Mouse (Mus musculus) embryonic facial prominence, embryonic 15.5 days (tissue): ENCODE results near the gene Nup188. TPM values are rescaled to one million over a fixed set of nuclear protein-coding genes. Genes with fewer than 3 reads are reported as not detected.

Experiments used
- ATAC-seq: fragments of 200-750 bp; cut with Nextera tagmentation; 2 replicates; pipeline ENCODE4 v1.8.0; 2017; ENCODE audit warnings: low read depth, moderate TSS enrichment; ENCODE audit not compliant: insufficient number of reproducible peaks, low FRiP score, low TSS enrichment
- H3K27ac ChIP-seq: fragments of 300-500 bp; sonication (generic); replicated peaks from 2 replicates; pipeline ENCODE4 v1.5.1; 2015; ENCODE audit warnings: mild to moderate bottlenecking, inconsistent platforms
- H3K27me3 ChIP-seq: fragments of 300-500 bp; sonication (generic); 2 replicates; pipeline ENCODE4 v1.6.1; 2015; ENCODE audit warnings: inconsistent platforms
- H3K36me3 ChIP-seq: fragments of 300-500 bp; sonication (generic); 2 replicates; pipeline ENCODE4 v1.6.1; 2015; ENCODE audit warnings: mild to moderate bottlenecking, inconsistent platforms
- H3K4me1 ChIP-seq: fragments of 300-500 bp; sonication (generic); 2 replicates; pipeline ENCODE4 v1.6.1; 2015; ENCODE audit warnings: inconsistent platforms
- H3K4me2 ChIP-seq: fragments of 300-500 bp; sonication (generic); replicated peaks from 2 replicates; pipeline ENCODE4 v1.6.1; 2015; ENCODE audit warnings: mild to moderate bottlenecking, inconsistent platforms
- H3K4me3 ChIP-seq: fragments of 300-500 bp; sonication (generic); replicated peaks from 2 replicates; pipeline ENCODE4 v1.5.1; 2015; ENCODE audit warnings: mild to moderate bottlenecking, inconsistent platforms
- H3K9ac ChIP-seq: fragments of 300-500 bp; sonication (generic); 2 replicates; pipeline ENCODE4 v1.6.1; 2015; ENCODE audit warnings: inconsistent platforms
- H3K9me3 ChIP-seq: fragments of 300-500 bp; sonication (generic); replicated peaks from 2 replicates; pipeline ENCODE4 v1.6.1; 2016; ENCODE audit warnings: inconsistent platforms
- WGBS: fragments of 180-500 bp; shearing (Covaris S2); methylation state at CpG from one replicate; pipeline ENCODE4 v1.1.7; 2015; 5-methylcytosine and 5-hydroxymethylcytosine counted together
- polyA plus RNA-seq: library from polyadenylated mRNA; unstranded; fragments of >200 nt; fragmentation: Nextera tagmentation; extraction: Ambion mirVana; gene quantifications from 2 replicates; pipeline ENCODE4 v1.2.1, GENCODE M21; 2015

Gene Nup188
- polyA plus RNA-seq, 1 experiment from 2014 or later = 34.3 TPM

- peaks cover 15% of the 10 kb centered on the region; the same call in 1 of the 2 replicates for H3K4me1 ChIP-seq
- no peaks in the 10 kb centered on the region for H3K9me3 ChIP-seq
- no peak overlapping the region for H3K27ac ChIP-seq
- no peak overlapping the region for H3K4me2 ChIP-seq
- H3K36me3 ChIP-seq = peaks cover 49% of the 10 kb centered on the region
- H3K27me3 ChIP-seq = no peaks in the 10 kb centered on the region
- no peak overlapping the region for H3K4me3 ChIP-seq
- no peak overlapping the region for H3K9ac ChIP-seq
- WGBS = 93% methylated on average over 5 of the region's 5 CpGs
- no peak for ATAC-seq
These were observed 39.2 kb upstream of the Nup188 start for GRCm38 (mm10) chr2:30247036-30247435.

DNA sequence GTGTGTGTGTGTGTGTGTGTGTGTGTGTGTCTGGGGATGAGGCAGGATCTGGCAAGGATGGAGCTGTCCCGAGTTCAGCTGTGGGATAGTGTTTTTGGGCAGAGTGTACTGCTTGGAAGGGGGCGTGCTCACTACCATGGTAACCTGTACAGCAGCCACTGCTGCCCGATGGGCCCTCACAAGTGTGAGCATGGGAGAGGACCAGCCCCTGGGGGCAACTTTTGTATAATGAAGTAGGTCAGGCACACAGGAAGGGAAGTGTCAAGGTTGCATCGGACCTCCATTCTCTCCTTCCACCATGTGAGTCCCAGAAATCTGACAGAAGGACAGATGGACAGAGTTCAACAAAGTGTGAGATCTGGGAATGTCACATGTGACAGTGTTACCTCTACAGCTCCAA is 38.5 kb upstream of the Nup188 start:
- WGBS = 71% methylated on average over 4 of the region's 4 CpGs
- peaks cover 14% of the 10 kb centered on the region; the same call in 1 of the 2 replicates for H3K4me1 ChIP-seq
- ATAC-seq = no peak
- H3K27me3 ChIP-seq = no peaks in the 10 kb centered on the region
- H3K9ac ChIP-seq = no peak overlapping the region
- no peaks in the 10 kb centered on the region for H3K9me3 ChIP-seq
- H3K4me2 ChIP-seq = no peak overlapping the region
- H3K36me3 ChIP-seq = peaks cover 44% of the 10 kb centered on the region
- no peak overlapping the region for H3K27ac ChIP-seq
- H3K4me3 ChIP-seq = no peak overlapping the region

DNA sequence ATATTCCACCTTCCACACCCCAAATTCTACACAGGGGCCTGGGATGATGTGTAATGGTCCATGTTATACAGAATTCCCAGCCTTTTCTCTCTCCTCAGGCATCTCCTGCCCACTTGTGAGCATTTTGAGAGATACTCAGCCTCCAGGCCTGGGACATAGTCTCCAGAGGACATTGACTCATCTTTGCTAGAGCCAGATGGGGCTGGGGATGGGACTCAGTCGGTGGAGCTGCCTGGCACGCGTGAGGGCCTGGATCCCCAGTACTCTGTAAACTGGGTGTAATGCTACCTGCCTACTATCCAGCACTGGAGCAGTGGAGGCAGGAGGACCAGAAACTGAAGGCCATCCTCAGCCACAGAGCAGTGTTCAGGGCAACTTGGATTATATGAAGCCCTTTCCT is 37.0 kb upstream of the Nup188 start:
- WGBS = 94% methylated on average over 3 of the region's 3 CpGs
- Histone ChIP-seq H3K9me3 (no peaks in the 10 kb centered on the region), H3K36me3 (peaks cover 36% of the 10 kb centered on the region), H3K27me3 (no peaks in the 10 kb centered on the region), H3K9ac (no peak overlapping the region), H3K27ac (no peak overlapping the region), H3K4me1 (peaks cover 13% of the 10 kb centered on the region; the same call in 1 of the 2 replicates), H3K4me3 (no peak overlapping the region), H3K4me2 (no peak overlapping the region)
- no peak for ATAC-seq

- 84% methylated on average over 10 of the region's 10 CpGs for WGBS
- no peak overlapping the region for H3K27ac ChIP-seq
- ATAC-seq = no peak
These were observed 35.8 kb upstream of the Nup188 start for GRCm38 (mm10) chr2:30250166-30251128.

GRCm38 (mm10) chr2:30251417-30252104 is 34.6 kb upstream of the Nup188 start:
- Histone ChIP-seq H3K4me2 (no peak overlapping the region), H3K4me3 (no peak overlapping the region), H3K27me3 (no peaks in the 10 kb centered on the region), H3K4me1 (peaks cover 9% of the 10 kb centered on the region; the same call in 1 of the 2 replicates), H3K9me3 (no peaks in the 10 kb centered on the region), H3K27ac (peak overlapping the region; percentile 59), H3K36me3 (peaks cover 55% of the 10 kb centered on the region), H3K9ac (no peak overlapping the region)
- ATAC-seq = peak; percentile 67; the same call in 1 of the 2 replicates
- WGBS = 65% methylated on average over 5 of the region's 5 CpGs

More at GRCm38 (mm10) chr2:30250166-30251128, 35.8 kb upstream of the Nup188 start:
- Histone ChIP-seq H3K27me3 (no peaks in the 10 kb centered on the region), H3K4me3 (no peak overlapping the region), H3K36me3 (peaks cover 44% of the 10 kb centered on the region), H3K4me1 (peaks cover 9% of the 10 kb centered on the region; the same call in 1 of the 2 replicates), H3K9me3 (no peaks in the 10 kb centered on the region), H3K4me2 (no peak overlapping the region), H3K9ac (no peak overlapping the region)

DNA sequence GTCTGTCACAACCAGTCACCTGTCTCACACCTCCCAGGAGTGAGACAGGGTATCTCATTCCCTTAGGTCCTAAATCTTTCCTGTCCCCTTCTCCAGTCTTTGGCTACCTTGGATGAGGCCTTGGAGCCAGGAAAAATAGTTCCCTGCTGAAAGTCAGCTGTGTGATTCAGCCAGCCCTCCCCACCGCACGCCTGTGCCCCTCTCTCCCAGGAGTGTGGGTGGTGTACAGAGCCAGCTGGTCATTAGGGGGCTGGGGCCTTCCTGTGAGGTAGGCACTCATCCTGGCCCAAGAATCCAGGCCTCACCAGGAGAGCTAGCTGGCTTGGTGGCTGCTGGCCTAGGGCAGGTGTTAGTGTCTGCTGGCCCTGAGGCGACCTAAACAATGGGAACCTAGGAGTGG is 33.7 kb upstream of the Nup188 start:
- ATAC-seq = no peak
- peaks cover 65% of the 10 kb centered on the region for H3K36me3 ChIP-seq
- no peak overlapping the region for H3K9ac ChIP-seq
- H3K4me2 ChIP-seq = no peak overlapping the region
- no peak overlapping the region for H3K4me3 ChIP-seq
- H3K27ac ChIP-seq = no peak overlapping the region
- WGBS = 70% methylated on average over 3 of the region's 3 CpGs
- H3K9me3 ChIP-seq = no peaks in the 10 kb centered on the region
- H3K27me3 ChIP-seq = no peaks in the 10 kb centered on the region
- peaks cover 9% of the 10 kb centered on the region; the same call in 1 of the 2 replicates for H3K4me1 ChIP-seq

DNA sequence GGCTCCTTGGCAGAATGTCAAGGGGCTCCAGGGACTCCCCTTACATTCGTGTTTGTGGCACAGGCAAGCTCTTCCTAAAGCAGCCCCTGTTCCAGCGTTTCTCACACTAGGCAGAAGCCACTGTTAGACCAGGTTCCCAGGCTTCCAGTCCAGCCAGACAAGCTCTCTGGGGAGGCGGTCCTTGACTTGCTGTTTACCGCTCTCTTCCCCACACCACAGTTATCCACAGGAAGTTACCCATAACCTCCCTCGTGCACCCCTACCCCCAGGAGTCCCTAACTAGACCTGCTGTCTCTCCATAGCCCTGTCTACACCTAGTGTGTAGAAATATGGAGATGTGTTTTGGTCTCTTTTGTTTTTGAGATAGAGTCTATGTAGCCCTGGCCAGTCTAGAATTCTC is 32.4 kb upstream of the Nup188 start:
- Histone ChIP-seq H3K36me3 (peaks cover 65% of the 10 kb centered on the region), H3K4me3 (no peak overlapping the region), H3K9me3 (no peaks in the 10 kb centered on the region), H3K9ac (no peak overlapping the region), H3K27ac (no peak overlapping the region), H3K27me3 (no peaks in the 10 kb centered on the region), H3K4me2 (no peak overlapping the region), H3K4me1 (peaks cover 18% of the 10 kb centered on the region; the same call in 1 of the 2 replicates)
- no peak for ATAC-seq
- WGBS = 76% methylated on average over 5 of the region's 5 CpGs

DNA sequence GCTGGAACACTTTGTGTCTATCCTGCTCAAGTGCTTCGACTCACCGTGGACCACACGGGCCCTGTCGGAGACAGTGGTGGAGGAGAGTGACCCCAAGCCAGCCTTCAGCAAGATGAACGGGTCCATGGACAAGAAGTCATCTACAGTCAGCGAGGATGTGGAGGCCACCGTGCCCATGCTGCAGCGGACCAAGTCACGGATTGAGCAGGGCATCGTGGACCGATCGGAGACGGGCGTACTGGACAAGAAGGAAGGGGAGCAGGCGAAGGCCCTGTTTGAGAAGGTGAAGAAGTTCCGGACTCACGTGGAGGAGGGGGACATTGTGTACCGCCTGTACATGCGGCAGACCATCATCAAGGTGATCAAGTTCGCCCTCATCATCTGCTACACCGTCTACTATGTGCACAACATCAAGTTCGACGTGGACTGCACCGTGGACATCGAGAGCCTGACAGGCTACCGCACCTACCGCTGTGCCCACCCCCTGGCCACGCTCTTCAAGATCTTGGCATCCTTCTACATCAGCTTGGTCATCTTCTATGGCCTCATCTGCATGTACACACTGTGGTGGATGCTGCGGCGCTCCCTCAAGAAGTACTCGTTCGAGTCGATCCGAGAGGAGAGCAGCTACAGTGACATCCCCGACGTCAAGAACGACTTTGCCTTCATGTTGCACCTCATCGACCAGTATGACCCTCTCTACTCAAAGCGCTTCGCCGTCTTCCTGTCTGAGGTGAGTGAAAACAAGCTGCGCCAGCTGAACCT is 30.4 kb upstream of the Nup188 start:
- ATAC-seq = no peak
- Histone ChIP-seq H3K27me3 (no peaks in the 10 kb centered on the region), H3K27ac (no peak overlapping the region), H3K9ac (no peak overlapping the region), H3K36me3 (peaks cover 68% of the 10 kb centered on the region), H3K4me3 (no peak overlapping the region), H3K9me3 (no peaks in the 10 kb centered on the region), H3K4me1 (peaks cover 23% of the 10 kb centered on the region; the same call in 1 of the 2 replicates), H3K4me2 (no peak overlapping the region)
- WGBS = 96% methylated on average over 42 of the region's 42 CpGs

DNA sequence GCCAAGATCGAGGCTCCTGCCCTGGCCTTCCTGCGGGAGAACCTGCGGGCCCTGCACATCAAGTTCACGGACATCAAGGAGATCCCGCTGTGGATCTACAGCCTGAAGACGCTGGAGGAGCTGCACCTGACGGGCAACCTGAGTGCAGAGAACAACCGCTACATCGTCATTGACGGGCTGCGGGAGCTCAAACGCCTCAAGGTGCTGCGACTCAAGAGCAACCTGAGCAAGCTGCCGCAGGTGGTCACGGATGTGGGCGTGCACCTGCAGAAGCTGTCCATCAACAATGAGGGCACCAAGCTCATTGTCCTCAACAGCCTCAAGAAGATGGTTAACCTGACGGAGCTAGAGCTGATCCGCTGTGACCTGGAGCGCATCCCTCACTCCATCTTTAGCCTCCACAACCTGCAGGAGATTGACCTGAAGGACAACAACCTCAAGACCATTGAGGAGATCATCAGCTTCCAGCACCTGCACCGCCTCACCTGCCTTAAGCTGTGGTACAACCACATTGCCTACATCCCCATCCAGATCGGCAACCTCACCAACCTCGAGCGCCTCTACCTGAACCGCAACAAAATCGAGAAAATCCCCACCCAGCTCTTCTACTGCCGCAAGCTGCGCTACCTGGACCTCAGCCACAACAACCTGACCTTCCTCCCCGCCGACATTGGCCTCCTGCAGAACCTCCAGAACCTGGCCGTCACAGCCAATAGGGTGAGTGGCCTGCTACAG is 29.4 kb upstream of the Nup188 start:
- 92% methylated on average over 30 of the region's 30 CpGs for WGBS

DNA sequence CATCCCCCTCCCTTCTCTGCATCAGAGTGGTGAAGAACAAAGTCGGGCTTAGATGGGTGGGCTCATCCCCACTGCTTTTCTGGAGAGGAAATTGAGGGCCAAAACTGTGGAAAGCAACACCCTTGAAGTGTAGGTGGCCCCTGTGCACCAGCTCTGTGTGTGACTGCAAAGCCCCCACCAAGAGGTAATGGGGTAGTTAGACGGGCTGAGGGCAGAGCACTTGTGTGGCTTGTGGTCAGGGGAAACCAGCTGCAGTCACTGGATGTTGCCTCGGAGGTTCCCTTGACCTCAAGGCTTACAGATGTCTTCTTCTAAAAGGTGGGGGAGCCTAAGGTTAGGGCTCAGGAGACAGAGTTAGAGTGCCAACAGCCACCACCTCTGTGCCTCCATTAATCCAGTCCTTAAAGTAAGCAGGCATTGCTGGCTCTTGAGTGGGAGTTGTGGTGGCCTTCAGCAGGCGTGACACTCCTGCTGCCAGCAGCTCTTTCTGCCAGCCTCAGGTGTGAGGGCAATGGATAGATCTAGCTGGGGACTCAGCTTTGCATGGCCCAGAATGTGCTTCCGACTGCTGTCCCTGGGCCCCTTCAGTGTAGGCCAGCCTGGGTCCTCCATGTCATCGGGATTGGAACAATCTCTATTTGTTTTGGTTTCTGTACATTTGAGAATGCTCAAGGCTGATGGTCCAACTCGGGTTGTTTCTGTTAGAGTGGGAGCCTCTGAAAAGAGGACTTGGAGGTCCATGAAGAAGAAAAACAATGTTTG is 28.3 kb upstream of the Nup188 start:
- H3K9ac ChIP-seq = no peak overlapping the region
- H3K9me3 ChIP-seq = no peaks in the 10 kb centered on the region
- no peak overlapping the region for H3K4me2 ChIP-seq
- ATAC-seq = no peak
- WGBS = 84% methylated on average over 7 of the region's 7 CpGs
- H3K27me3 ChIP-seq = no peaks in the 10 kb centered on the region
- peaks cover 81% of the 10 kb centered on the region for H3K36me3 ChIP-seq
- H3K4me1 ChIP-seq = peaks cover 14% of the 10 kb centered on the region; the same call in 1 of the 2 replicates
- H3K27ac ChIP-seq = no peak overlapping the region
- no peak overlapping the region for H3K4me3 ChIP-seq

More for the DNA sequence above, 29.4 kb upstream of the Nup188 start:
- Histone ChIP-seq H3K4me1 (peaks cover 19% of the 10 kb centered on the region; the same call in 1 of the 2 replicates), H3K9me3 (no peaks in the 10 kb centered on the region), H3K27me3 (no peaks in the 10 kb centered on the region), H3K27ac (no peak overlapping the region), H3K9ac (no peak overlapping the region), H3K4me2 (no peak overlapping the region), H3K4me3 (no peak overlapping the region), H3K36me3 (peaks cover 77% of the 10 kb centered on the region)
- ATAC-seq = no peak
